Mouse (Mus musculus) embryonic stem cell, embryonic (primary cell): ENCODE measurements around the gene Afap1l2.

Experiments used
- CTCF ChIA-PET, 4 experiments: fragments of 300-600 bp in 2 of 4; fragments of 350-600 bp in 2 of 4; sonication (Branson Sonifier 250); formaldehyde crosslinking; loops; one replicate each; lab custom pipeline; 2022; ENCODE audit warnings: inconsistent platforms in 2 of 4; lab: Charles Lee
- POLR2A ChIA-PET, 4 experiments: fragments of 300-600 bp in 2 of 4; fragments of 350-600 bp in 2 of 4; sonication (Branson Sonifier 250); formaldehyde crosslinking; loops; one replicate each; lab custom pipeline; 2022; ENCODE audit warnings: antibody characterized with exemption in 4 of 4, inconsistent platforms in 1 of 4; lab: Charles Lee

Gene Afap1l2

GRCm38 (mm10) chr19:56955568-56956513, 52.2 kb downstream of the Afap1l2 start:
- ChIA-PET CTCF (no interaction called here), POLR2A (interaction anchor here in 2 of 4 experiments (0.5 to 0.7 kb wide), 3 partner anchors 10 to 135 kb away, joined by 4 to 7 read pairs (median 5); no protein-coding TSS in a partner anchor)

GRCm38 (mm10) chr19:56954857-56955256, 53.2 kb downstream of the Afap1l2 start:
- CTCF ChIA-PET, result no interaction called here
- POLR2A ChIA-PET, result interaction anchor here in 2 of 4 experiments (0.5 to 0.7 kb wide), 3 partner anchors 9 to 136 kb away, joined by 4 to 7 read pairs (median 5); no protein-coding TSS in a partner anchor

- ChIA-PET POLR2A (no interaction called here), CTCF (no interaction called here)
Measured at GRCm38 (mm10) chr19:56953856-56954255, 54.2 kb downstream of the Afap1l2 start.

- ChIA-PET POLR2A (no interaction called here), CTCF (interaction anchor here in 1 of 4 experiments (2.0 kb wide), 1 partner anchor 15 kb away, joined by 4 read pairs; no protein-coding TSS in a partner anchor)
Measured at GRCm38 (mm10) chr19:56950818-56951217, 57.2 kb downstream of the Afap1l2 start.

- ChIA-PET CTCF (interaction anchor here in 1 of 4 experiments (2.0 kb wide), 1 partner anchor 14 kb away, joined by 4 read pairs; no protein-coding TSS in a partner anchor), POLR2A (interaction anchor here in 2 of 4 experiments (0.6 kb wide), 2 partner anchors 12 to 613 kb away, joined by 4 to 5 read pairs; no protein-coding TSS in a partner anchor)
Measured at GRCm38 (mm10) chr19:56949868-56950267, 58.2 kb downstream of the Afap1l2 start.

GRCm38 (mm10) chr19:56947971-56948610, 59.9 kb downstream of the Afap1l2 start:
- ChIA-PET POLR2A (no interaction called here), CTCF (no interaction called here)

GRCm38 (mm10) chr19:56946727-56947126, 61.3 kb downstream of the Afap1l2 start:
- CTCF ChIA-PET, result no interaction called here
- POLR2A ChIA-PET, result no interaction called here

GRCm38 (mm10) chr19:56946277-56946676, 61.8 kb downstream of the Afap1l2 start:
- ChIA-PET CTCF (no interaction called here), POLR2A (interaction anchor here in 1 of 4 experiments (0.8 kb wide), 1 partner anchor 9 kb away, joined by 5 read pairs; no protein-coding TSS in a partner anchor)

- ChIA-PET POLR2A (interaction anchor here in 1 of 4 experiments (0.8 kb wide), 1 partner anchor 10 kb away, joined by 5 read pairs; no protein-coding TSS in a partner anchor), CTCF (interaction anchor here in 2 of 4 experiments (0.7 to 1.9 kb wide), 2 partner anchors 9 to 10 kb away, joined by 3 to 8 read pairs; no protein-coding TSS in a partner anchor)
Measured at GRCm38 (mm10) chr19:56945621-56946020, 62.4 kb downstream of the Afap1l2 start.

- POLR2A ChIA-PET, result no interaction called here
- CTCF ChIA-PET, result interaction anchor here in 3 of 4 experiments (0.6 to 1.9 kb wide), 5 partner anchors 8 to 105 kb away, joined by 3 to 8 read pairs (median 3); no protein-coding TSS in a partner anchor
Measured at GRCm38 (mm10) chr19:56944826-56945225, 63.2 kb downstream of the Afap1l2 start.

GRCm38 (mm10) chr19:56944211-56944610, 63.8 kb downstream of the Afap1l2 start:
- POLR2A ChIA-PET, result no interaction called here

GRCm38 (mm10) chr19:56942216-56942615, 65.8 kb downstream of the Afap1l2 start:
- ChIA-PET CTCF (interaction anchor here in 2 of 4 experiments (0.6 kb wide), 2 partner anchors 34 to 80 kb away, joined by 3 read pairs; no protein-coding TSS in a partner anchor), POLR2A (no interaction called here)

More at GRCm38 (mm10) chr19:56944211-56944610, 63.8 kb downstream of the Afap1l2 start:
- CTCF ChIA-PET, result interaction anchor here in 3 of 4 experiments (0.6 to 1.9 kb wide), 5 partner anchors 8 to 105 kb away, joined by 3 to 8 read pairs (median 3); no protein-coding TSS in a partner anchor

GRCm38 (mm10) chr19:56940507-56940906, 67.5 kb downstream of the Afap1l2 start:
- POLR2A ChIA-PET, result no interaction called here
- CTCF ChIA-PET, result no interaction called here

- CTCF ChIA-PET, result interaction anchor here in 2 of 4 experiments (0.6 to 1.7 kb wide), 2 partner anchors 92 to 464 kb away, joined by 4 read pairs; no protein-coding TSS in a partner anchor
- POLR2A ChIA-PET, result no interaction called here
Measured at GRCm38 (mm10) chr19:56939826-56940225, 68.2 kb downstream of the Afap1l2 start.

GRCm38 (mm10) chr19:56937911-56938310, 70.1 kb downstream of the Afap1l2 start:
- ChIA-PET CTCF (interaction anchor here in 2 of 4 experiments (1.3 to 1.7 kb wide), 2 partner anchors 30 to 94 kb away, joined by 3 to 4 read pairs; no protein-coding TSS in a partner anchor), POLR2A (interaction anchor here in 2 of 4 experiments (0.7 to 1.2 kb wide), 2 partner anchors 424 to 473 kb away, joined by 3 to 4 read pairs; no protein-coding TSS in a partner anchor)

- POLR2A ChIA-PET, result interaction anchor here in 3 of 4 experiments (0.6 to 1.2 kb wide), 4 partner anchors 27 to 634 kb away, joined by 3 to 4 read pairs (median 3); no protein-coding TSS in a partner anchor
- CTCF ChIA-PET, result interaction anchor here in 3 of 4 experiments (0.6 to 2.8 kb wide), 24 partner anchors 9 to 735 kb away, joined by 3 to 14 read pairs (median 4); partner anchors contain the start of genes Afap1l2 (in 2 of the 3) and Tdrd1 (in 1 of the 3)
Measured at GRCm38 (mm10) chr19:56936253-56936652, 71.8 kb downstream of the Afap1l2 start.

- POLR2A ChIA-PET, result interaction anchor here in 2 of 4 experiments (0.5 to 1.2 kb wide), 4 partner anchors 27 to 566 kb away, joined by 3 read pairs; no protein-coding TSS in a partner anchor
- CTCF ChIA-PET, result interaction anchor here (0.6 to 2.8 kb wide), 30 partner anchors 9 to 422 kb away, joined by 3 to 14 read pairs (median 4); partner anchors contain the start of genes Afap1l2 (in 2 of the 4) and Tdrd1 (in 1 of the 4)
Measured at GRCm38 (mm10) chr19:56935777-56936176, 72.3 kb downstream of the Afap1l2 start.

GRCm38 (mm10) chr19:56935111-56935510, 72.9 kb downstream of the Afap1l2 start:
- CTCF ChIA-PET, result interaction anchor here (0.6 to 2.8 kb wide), 29 partner anchors 10 to 423 kb away, joined by 3 to 14 read pairs (median 4); partner anchors contain the start of genes Afap1l2 (in 2 of the 4) and Tdrd1 (in 1 of the 4)
- POLR2A ChIA-PET, result interaction anchor here in 2 of 4 experiments (0.5 to 0.7 kb wide), 3 partner anchors 32 to 566 kb away, joined by 3 to 5 read pairs (median 3); no protein-coding TSS in a partner anchor
